Mouse (Mus musculus) heart, embryonic 12.5 days (tissue): Measurements from ENCODE around the gene Myoz1. TPM values are rescaled to one million over a fixed set of nuclear protein-coding genes. Genes with fewer than 3 reads are reported as not detected.

Source experiments
- ATAC-seq: fragments of 200-750 bp; cut with Nextera tagmentation; 2 replicates; pipeline ENCODE4 v1.8.0; 2017; ENCODE audit warnings: moderate TSS enrichment, moderate library complexity; ENCODE audit not compliant: insufficient number of reproducible peaks, low FRiP score
- H3K27ac ChIP-seq: fragments of 300-500 bp; sonication (generic); 2 replicates; pipeline ENCODE4 v1.5.1; 2016; ENCODE audit warnings: mild to moderate bottlenecking, moderate library complexity; ENCODE audit not compliant: poor library complexity, severe bottlenecking
- H3K27me3 ChIP-seq: fragments of 300-500 bp; sonication (generic); replicated peaks from 2 replicates; pipeline ENCODE4 v1.6.1; 2016; ENCODE audit warnings: mild to moderate bottlenecking, moderate library complexity
- H3K36me3 ChIP-seq: fragments of 300-500 bp; sonication (generic); 2 replicates; pipeline ENCODE4 v1.6.1; 2016; ENCODE audit warnings: mild to moderate bottlenecking, moderate library complexity
- H3K4me1 ChIP-seq: fragments of 300-500 bp; sonication (generic); replicated peaks from 2 replicates; pipeline ENCODE4 v1.6.1; 2016; ENCODE audit warnings: mild to moderate bottlenecking
- H3K4me2 ChIP-seq: fragments of 300-500 bp; sonication (generic); 2 replicates; pipeline ENCODE4 v1.6.1; 2016; ENCODE audit warnings: mild to moderate bottlenecking, moderate library complexity
- H3K4me3 ChIP-seq: fragments of 300-500 bp; sonication (generic); 2 replicates; pipeline ENCODE4 v1.5.1; 2016; ENCODE audit warnings: mild to moderate bottlenecking
- H3K9ac ChIP-seq: fragments of 300-500 bp; sonication (generic); 2 replicates; pipeline ENCODE4 v1.6.1; 2016; ENCODE audit warnings: mild to moderate bottlenecking, moderate library complexity
- H3K9me3 ChIP-seq: fragments of 300-500 bp; sonication (generic); replicated peaks from 2 replicates; pipeline ENCODE4 v1.6.1; 2016; ENCODE audit warnings: mild to moderate bottlenecking, moderate library complexity
- WGBS: fragments of 180-500 bp; shearing (Covaris S2); methylation state at CpG from one replicate; pipeline ENCODE4 v1.1.7; 2016; 5-methylcytosine and 5-hydroxymethylcytosine counted together
- polyA plus RNA-seq: library from polyadenylated mRNA; unstranded; fragments of >200 nt; fragmentation: Nextera tagmentation; extraction: Ambion mirVana; gene quantifications from 2 replicates; pipeline ENCODE4 v1.2.1, GENCODE M21; 2016

Gene Myoz1
- polyA plus RNA-seq, 1 experiment from 2014 or later, result 19.2 TPM

- H3K4me1 ChIP-seq, result peaks cover 30% of the 10 kb centered on the region
- no peaks in the 10 kb centered on the region; the same call in 1 of the 2 replicates for H3K9me3 ChIP-seq
- peak within 1 kb of the TSS; percentile 40 for H3K4me3 ChIP-seq
- 55% methylated on average over 8 of the region's 8 CpGs for WGBS
- peak within 1 kb of the TSS; percentile 74 for H3K9ac ChIP-seq
- peak within 1 kb of the TSS; percentile 63 for H3K4me2 ChIP-seq
- peak within 1 kb of the TSS; percentile 94 for H3K27ac ChIP-seq
- peak; percentile 53 for ATAC-seq
- H3K27me3 ChIP-seq, result no peaks in the 10 kb centered on the region
- H3K36me3 ChIP-seq, result 0 out of 2 replicates have a peak, but pooled peaks cover 5% of the 10 kb centered on the region
These were observed 11.9 kb upstream of the Myoz1 start, which contains the start of gene Synpo2l for GRCm38 (mm10) chr14:20668154-20668810. Gene Synpo2l, minus strand, starts transcription at chr14:20668354.

GRCm38 (mm10) chr14:20667469-20667868, 11.1 kb upstream of the Myoz1 start:
- no peak for ATAC-seq
- H3K27me3 ChIP-seq, result no peaks in the 10 kb centered on the region
- WGBS, result 57% methylated on average over 1 of the region's 1 CpGs
- peak overlapping the region; percentile 63 for H3K4me2 ChIP-seq
- 0 out of 2 replicates have a peak, but pooled peaks cover 3% of the 10 kb centered on the region for H3K36me3 ChIP-seq
- H3K9me3 ChIP-seq, result no peaks in the 10 kb centered on the region; the same call in 1 of the 2 replicates
- H3K4me1 ChIP-seq, result peaks cover 30% of the 10 kb centered on the region
- H3K27ac ChIP-seq, result peak overlapping the region; percentile 94
- peak overlapping the region; percentile 40 for H3K4me3 ChIP-seq
- peak overlapping the region; percentile 74 for H3K9ac ChIP-seq

- H3K4me3 ChIP-seq, result peak overlapping the region; percentile 65
- H3K36me3 ChIP-seq, result peaks cover 22% of the 10 kb centered on the region; the same call in 1 of the 2 replicates
- peak overlapping the region; percentile 99 for H3K27ac ChIP-seq
- peak overlapping the region; percentile 92 for H3K9ac ChIP-seq
- H3K27me3 ChIP-seq, result no peaks in the 10 kb centered on the region
- H3K4me2 ChIP-seq, result peak overlapping the region; percentile 96
- 18% methylated on average over 3 of the region's 3 CpGs for WGBS
- H3K9me3 ChIP-seq, result no peaks in the 10 kb centered on the region
- ATAC-seq, result peak; percentile 63
- H3K4me1 ChIP-seq, result peaks cover 56% of the 10 kb centered on the region
These were observed 8.1 kb upstream of the Myoz1 start for GRCm38 (mm10) chr14:20664436-20664835.

GRCm38 (mm10) chr14:20663601-20664000, 7.3 kb upstream of the Myoz1 start:
- Histone ChIP-seq H3K36me3 (peaks cover 22% of the 10 kb centered on the region; the same call in 1 of the 2 replicates), H3K9ac (peak overlapping the region; percentile 92), H3K27ac (peak overlapping the region; percentile 99), H3K4me3 (peak overlapping the region; percentile 65), H3K27me3 (no peaks in the 10 kb centered on the region), H3K4me2 (peak overlapping the region; percentile 96), H3K9me3 (no peaks in the 10 kb centered on the region), H3K4me1 (peaks cover 50% of the 10 kb centered on the region)
- ATAC-seq, result no peak
- WGBS, result 36% methylated on average over 2 of the region's 2 CpGs

- Histone ChIP-seq H3K27me3 (no peaks in the 10 kb centered on the region), H3K27ac (peak overlapping the region; percentile 99), H3K9me3 (no peaks in the 10 kb centered on the region), H3K36me3 (peaks cover 22% of the 10 kb centered on the region; the same call in 1 of the 2 replicates), H3K4me3 (peak overlapping the region; percentile 65), H3K9ac (peak overlapping the region; percentile 92), H3K4me1 (peaks cover 50% of the 10 kb centered on the region), H3K4me2 (peak overlapping the region; percentile 96)
- 35% methylated on average over 3 of the region's 3 CpGs for WGBS
- ATAC-seq, result no peak
These were observed 6.4 kb upstream of the Myoz1 start for GRCm38 (mm10) chr14:20662740-20663139.

- 7% methylated on average over 19 of the region's 19 CpGs for WGBS
These were observed 5.5 kb upstream of the Myoz1 start for GRCm38 (mm10) chr14:20661661-20662331.

GRCm38 (mm10) chr14:20660827-20661660, 4.7 kb upstream of the Myoz1 start:
- Histone ChIP-seq H3K4me2 (peak overlapping the region; percentile 96), H3K27me3 (no peaks in the 10 kb centered on the region), H3K9me3 (no peaks in the 10 kb centered on the region), H3K9ac (peak overlapping the region; percentile 92), H3K27ac (peak overlapping the region; percentile 99), H3K36me3 (peaks cover 22% of the 10 kb centered on the region; the same call in 1 of the 2 replicates), H3K4me3 (peak overlapping the region; percentile 65), H3K4me1 (peaks cover 49% of the 10 kb centered on the region)
- peak; percentile 75 for ATAC-seq
- 3% methylated on average over 52 of the region's 52 CpGs for WGBS

More at GRCm38 (mm10) chr14:20661661-20662331, 5.5 kb upstream of the Myoz1 start:
- Histone ChIP-seq H3K36me3 (peaks cover 22% of the 10 kb centered on the region; the same call in 1 of the 2 replicates), H3K4me1 (peaks cover 49% of the 10 kb centered on the region), H3K4me2 (peak overlapping the region; percentile 96), H3K27me3 (no peaks in the 10 kb centered on the region), H3K9ac (peak overlapping the region; percentile 92), H3K4me3 (peak overlapping the region; percentile 65), H3K9me3 (no peaks in the 10 kb centered on the region), H3K27ac (peak overlapping the region; percentile 99)
- no peak for ATAC-seq

- H3K27ac ChIP-seq, result peak overlapping the region; percentile 99
- H3K9me3 ChIP-seq, result no peaks in the 10 kb centered on the region
- H3K9ac ChIP-seq, result peak overlapping the region; percentile 57
- no peaks in the 10 kb centered on the region for H3K27me3 ChIP-seq
- peak overlapping the region; percentile 96 for H3K4me2 ChIP-seq
- H3K4me3 ChIP-seq, result no peak overlapping the region; the same call in 1 of the 2 replicates
- H3K4me1 ChIP-seq, result peaks cover 49% of the 10 kb centered on the region
- peaks cover 22% of the 10 kb centered on the region; the same call in 1 of the 2 replicates for H3K36me3 ChIP-seq
- 93% methylated on average over 7 of the region's 7 CpGs for WGBS
- no peak for ATAC-seq
These were observed 3.3 kb upstream of the Myoz1 start for GRCm38 (mm10) chr14:20659687-20660086.

GRCm38 (mm10) chr14:20658902-20659301, 2.6 kb upstream of the Myoz1 start:
- Histone ChIP-seq H3K36me3 (peaks cover 22% of the 10 kb centered on the region; the same call in 1 of the 2 replicates), H3K9me3 (no peaks in the 10 kb centered on the region), H3K27me3 (no peaks in the 10 kb centered on the region), H3K4me2 (no peak overlapping the region), H3K27ac (peak overlapping the region; percentile 99), H3K9ac (no peak overlapping the region), H3K4me3 (no peak overlapping the region), H3K4me1 (peaks cover 56% of the 10 kb centered on the region)
- 69% methylated on average over 6 of the region's 6 CpGs for WGBS
- ATAC-seq, result no peak

- no peak overlapping the region for H3K9ac ChIP-seq
- H3K4me3 ChIP-seq, result no peak overlapping the region
- peaks cover 56% of the 10 kb centered on the region for H3K4me1 ChIP-seq
- H3K27me3 ChIP-seq, result no peaks in the 10 kb centered on the region
- ATAC-seq, result no peak
- no peak overlapping the region for H3K27ac ChIP-seq
- H3K9me3 ChIP-seq, result no peaks in the 10 kb centered on the region
- no peak overlapping the region for H3K4me2 ChIP-seq
- H3K36me3 ChIP-seq, result peaks cover 22% of the 10 kb centered on the region; the same call in 1 of the 2 replicates
These were observed 2.0 kb upstream of the Myoz1 start for GRCm38 (mm10) chr14:20658326-20658725.
